Mouse (Mus musculus) right cerebral cortex, postnatal 4 days (tissue): ENCODE measurements at regions not wholly inside any gene's neighbourhood (a gene's known extent, or its start where the extent isn't known, plus 50 kb on each side); places are given as distances from the start of the nearest gene placed in this dataset.
A peak's percentile ranks its signal among the peaks of the same experiment; 100 is the strongest.
"Not testable (repeated sequence)": the region's sequence is repeated elsewhere in the genome, so short reads cannot be mapped to it uniquely, and the experiment has no call there.

Source experiments
- DNase-seq: peaks from one replicate; pipeline ENCODE4 v3.0.0-alpha.2; 2022

DNA sequence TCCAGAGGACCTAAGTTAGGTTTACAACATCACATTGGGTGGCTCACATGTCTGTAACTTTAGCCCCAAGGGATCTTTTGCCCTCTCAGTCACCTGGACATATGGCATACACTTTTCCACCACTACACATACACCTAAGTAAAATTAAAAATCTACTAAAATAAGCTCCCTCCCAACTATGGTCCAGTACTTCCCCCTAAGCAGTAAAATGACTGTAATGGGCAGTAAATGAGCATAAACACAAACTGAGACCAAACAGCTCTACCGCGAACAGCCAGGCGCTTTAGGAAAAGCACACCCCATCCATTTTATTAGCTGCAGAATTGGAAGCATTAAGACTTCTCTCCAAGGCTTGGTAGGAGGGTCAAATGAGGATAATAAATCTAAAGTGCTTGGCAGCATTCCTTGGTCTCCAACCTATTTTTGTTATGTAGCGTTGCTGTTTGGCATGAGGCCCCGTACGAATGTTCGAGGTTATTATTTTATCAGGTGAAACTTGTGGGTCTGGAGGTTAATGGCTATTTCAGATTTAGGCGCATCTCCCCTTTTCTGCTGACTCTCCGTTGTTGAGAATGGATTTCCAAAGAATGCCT, 157.5 kb upstream of the Eif4g2 start:
- no peak for DNase-seq

DNA sequence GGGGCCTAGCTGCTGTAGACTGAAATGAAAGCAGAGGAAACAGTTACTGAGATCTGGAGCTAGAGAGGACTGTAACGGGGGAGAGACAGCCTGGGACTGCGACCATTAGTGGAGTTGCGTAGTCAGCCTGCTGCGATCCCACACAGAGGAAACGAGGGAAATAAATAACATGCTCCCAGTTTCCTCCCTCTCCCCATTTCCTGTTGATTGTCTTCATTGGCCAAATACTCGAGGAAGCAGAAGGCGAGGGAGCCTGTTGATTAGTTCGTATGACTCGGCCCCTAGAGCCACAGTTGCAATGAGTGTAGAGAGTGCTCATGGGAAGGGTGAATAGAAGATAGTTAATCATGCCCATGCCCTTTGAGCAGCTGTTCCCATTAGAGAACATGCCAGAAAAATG, 155.0 kb upstream of the Eif4g2 start:
- no peak for DNase-seq

DNA sequence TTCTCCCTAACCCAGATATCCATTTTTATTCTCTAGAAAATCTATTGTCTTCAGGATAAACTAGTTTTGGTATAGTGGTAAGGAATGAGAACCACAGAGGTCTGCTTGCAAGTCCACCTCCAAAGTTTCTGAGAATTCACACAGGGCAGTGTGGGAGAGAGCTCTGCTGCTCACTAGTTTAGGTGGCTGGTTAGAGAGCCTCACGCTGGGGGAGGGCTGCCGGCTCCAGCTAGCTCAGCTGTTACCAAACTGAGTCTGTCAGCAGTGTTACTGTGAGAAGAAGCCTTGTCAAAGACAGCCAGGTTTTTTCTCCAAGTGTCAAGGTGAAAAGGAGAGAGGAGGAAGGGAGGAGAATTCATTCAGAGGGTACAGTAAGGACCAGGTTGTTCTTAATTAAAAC, 147.8 kb upstream of the Eif4g2 start:
- DNase-seq: no peak

DNA sequence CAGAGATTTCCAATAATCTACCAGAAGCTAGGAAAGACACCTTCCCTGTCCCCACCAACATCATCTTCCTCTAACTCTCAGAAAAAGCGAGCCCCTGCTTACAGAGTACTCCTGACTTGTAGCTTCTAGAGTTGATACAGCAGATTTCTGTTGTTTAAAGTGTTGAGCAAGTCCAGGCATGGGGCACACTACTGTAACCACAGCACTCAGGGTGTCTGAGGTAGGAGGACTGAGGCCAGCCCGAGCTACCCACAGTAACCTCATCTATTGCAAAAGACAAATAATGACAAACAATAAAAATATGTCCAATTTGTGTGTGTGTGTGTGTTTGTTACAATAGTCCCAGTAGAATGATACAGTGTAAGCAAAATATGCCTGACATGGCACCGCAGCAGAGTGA, 144.3 kb upstream of the Eif4g2 start:
- no peak for DNase-seq

DNA sequence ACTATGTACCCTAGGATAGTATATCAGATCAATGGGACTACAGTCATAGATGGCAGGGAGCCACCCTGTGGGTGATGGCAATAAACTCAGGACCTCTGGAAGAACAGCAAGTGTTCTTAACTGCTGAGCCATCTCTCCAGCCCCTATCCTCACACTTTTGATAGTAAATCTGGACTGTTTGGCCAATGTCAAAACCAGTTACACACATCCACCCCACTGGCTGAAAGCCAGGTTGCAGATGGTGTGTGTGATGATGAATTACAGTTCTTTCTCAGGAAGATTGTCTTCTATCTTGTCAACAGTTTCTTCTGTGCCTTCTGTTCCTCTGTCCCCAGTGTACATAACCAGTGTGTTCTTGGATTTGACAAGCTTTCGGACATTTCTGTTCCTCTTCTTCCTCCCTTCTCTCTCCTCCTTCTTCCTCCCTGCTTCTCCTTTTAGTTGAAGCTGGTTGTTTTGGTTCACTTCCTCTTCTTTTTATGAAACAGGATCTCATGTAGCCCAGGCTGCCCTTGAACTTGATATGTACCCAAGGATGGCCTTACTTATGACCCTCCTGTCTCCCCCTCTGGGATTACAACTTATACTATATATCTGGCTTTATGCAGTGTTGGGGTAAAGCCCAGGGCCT, 143.3 kb upstream of the Eif4g2 start:
- DNase-seq: no peak

DNA sequence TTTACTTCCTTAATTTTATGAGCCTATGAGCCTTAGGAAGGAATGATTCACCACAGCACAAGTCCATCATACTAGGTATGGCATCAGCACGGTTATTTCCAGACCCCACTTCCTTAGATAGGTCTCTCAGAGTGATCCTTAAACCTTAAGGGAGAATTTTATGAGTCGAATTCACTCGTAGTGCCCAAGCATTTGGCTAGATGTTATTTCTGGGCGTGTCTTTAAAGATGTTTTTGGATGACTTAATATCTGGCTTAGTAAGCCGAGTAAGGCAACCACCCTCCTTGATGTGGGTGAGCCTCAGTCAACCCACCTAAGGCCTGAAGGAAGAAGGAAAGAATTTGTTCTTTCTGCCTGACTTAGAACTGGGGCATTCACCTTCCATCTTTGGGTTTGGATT, 132.8 kb upstream of the Eif4g2 start:
- DNase-seq: no peak

DNA sequence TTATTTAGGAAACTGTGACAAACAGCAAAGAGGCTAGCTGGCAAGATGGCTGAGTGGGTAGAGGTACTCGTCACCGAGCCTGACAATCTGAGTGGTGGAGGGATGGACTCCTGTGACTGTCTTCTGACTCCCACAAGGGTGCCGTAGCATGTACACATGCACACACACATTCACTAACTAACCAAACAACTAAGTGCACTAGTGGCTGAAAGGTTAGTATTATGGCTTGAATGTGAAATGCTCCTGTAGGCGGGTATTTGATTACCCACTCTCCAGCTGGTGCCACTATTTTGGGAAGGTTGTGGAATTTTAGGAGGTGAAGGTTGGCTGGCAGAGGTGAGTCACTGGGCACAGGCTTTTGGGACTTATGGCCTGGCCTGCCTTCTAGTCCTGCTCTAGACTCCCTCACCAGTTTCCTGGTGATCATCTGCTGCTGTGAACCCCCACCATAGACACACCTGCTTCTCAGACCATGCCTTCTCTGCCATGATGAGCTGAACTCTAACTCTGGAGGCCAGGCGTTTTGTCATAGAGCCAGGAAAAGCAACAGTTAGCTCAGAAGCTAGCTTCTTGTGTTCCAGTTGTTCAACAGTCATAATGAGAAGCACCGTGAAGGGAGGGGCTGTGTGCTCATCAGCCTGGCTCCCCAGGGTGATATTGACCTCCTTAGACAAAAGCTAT, 131.5 kb upstream of the Eif4g2 start:
- DNase-seq: no peak

DNA sequence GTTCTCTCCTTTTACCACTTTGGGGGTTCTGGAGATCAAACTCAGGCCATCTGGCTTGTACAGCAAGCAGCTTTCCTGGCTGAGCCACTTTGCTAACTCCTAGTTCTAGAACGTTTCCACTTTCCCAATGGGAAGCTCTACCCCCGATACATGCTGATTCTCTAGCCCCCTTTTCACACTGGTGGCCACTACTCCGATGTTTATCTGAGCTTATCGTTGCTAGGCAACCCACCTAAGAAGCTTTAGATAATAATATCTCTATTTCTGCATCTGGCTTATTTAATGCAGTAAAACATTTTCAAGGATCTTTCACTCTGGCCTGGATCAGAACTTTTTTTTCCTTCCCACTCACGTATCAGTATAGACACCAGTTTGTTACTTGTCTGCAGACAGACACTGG, 129.4 kb upstream of the Eif4g2 start:
- DNase-seq: no peak

DNA sequence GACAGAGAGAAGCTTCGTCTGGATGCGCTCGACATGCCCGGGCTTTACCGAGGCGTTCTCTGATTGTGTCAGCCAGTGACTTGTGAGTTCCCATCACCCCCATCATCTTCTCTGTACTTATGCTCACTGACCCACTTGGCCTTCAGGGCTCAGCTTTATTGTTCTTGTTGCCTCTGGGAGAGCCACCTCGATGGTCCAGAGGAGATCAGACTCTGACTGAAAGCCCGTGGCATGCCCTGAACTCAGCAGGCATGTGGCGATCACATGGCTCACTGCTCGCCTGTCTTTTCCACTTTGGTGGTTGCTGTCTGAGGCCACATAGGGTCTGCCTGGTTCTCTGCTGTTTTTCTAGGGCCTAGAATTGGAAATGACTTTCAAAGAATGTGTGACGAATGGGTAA, 128.8 kb upstream of the Eif4g2 start:
- DNase-seq: no peak

DNA sequence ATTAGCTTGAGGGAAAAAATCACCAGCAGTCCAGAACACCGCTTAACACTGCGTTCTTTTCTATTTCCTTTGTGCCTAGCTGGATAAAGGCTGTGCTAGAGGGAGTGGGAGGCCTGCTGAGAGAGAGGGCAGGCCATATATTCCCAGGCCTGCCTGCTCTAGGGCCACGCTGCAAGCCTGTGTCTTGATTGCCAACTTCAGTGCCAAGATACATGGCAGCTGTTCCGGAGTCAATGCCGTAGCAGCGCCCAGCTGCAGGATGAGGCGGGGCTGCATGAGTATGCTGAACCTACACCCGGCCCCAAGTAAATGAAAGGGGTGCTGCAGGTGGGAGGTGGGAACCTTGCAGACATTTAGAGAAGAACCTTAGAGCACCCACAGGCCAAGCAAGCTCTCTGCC, 127.5 kb upstream of the Eif4g2 start:
- no peak for DNase-seq

DNA sequence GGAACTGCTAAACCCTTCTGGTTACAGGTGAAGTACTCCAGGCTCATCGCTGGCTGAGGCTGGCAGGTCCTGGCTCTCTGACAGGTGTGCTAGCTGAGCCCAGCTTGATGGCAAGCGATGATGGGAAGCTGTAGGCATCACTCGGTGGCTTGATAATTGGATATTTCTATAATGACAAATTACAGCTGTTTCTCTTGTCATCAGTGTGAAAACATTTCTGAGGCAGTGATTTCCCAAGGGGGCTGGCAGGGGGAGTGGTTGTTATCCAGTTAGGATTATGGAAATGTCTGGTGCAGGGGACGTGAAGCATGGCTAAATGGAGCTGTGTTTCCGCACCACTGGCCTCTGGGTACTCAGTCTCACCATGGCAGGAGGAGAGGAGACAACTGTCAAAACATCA, 123.0 kb upstream of the Eif4g2 start:
- DNase-seq: no peak

DNA sequence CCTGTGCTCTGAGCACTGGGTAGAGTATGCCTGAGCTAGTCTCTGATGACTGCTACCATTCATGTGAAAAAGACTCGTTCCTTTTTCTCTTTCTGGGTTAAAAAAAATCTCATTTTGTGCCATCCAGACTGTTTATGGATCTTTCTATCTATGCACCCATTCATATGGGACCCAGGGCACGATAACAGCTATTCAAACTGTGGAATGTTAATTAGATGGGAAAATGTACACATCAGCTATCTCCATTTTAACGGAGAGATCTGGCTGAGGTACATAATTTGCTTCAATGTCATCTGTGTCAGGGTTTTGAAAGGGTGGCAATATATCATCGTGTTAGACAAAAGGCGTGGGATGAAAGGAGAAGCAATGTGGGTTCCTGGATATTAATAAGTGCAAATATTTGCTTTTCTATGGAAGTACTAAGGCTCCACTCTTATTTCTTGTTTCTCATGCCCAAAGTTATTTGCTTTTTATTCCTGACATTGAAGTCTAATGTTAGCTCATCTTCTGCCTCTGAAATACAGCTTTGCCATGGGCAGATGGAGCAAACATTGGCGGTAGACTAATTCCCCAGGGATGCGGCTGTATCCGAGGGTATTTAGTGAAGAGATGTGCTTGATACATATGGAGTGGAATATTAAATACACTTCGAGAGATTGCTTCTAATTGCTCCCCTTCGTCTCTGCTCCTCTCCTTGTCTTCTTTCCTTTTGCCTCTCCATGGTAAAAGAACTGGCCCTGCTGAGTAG, 116.0 kb upstream of the Eif4g2 start:
- DNase-seq: no peak

DNA sequence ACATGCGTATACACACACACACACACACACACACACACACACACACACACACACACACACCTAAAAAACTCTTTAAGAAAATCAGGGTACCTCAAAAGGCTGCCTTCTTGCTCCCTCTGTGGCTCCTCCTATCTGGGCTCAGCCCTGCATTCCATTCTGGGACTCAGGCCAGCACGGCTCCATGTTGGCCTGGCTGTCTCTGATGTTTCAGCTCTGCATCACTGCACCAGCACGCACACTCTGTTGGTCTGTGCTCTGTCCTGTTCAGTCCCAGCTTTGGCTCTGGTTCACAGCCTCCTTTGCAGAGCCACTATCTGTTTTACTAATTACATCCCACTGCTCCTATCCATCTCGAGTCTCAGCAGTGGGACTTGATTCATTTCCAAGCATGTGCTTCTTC, 108.8 kb upstream of the Eif4g2 start:
- DNase-seq: peak; percentile 40

DNA sequence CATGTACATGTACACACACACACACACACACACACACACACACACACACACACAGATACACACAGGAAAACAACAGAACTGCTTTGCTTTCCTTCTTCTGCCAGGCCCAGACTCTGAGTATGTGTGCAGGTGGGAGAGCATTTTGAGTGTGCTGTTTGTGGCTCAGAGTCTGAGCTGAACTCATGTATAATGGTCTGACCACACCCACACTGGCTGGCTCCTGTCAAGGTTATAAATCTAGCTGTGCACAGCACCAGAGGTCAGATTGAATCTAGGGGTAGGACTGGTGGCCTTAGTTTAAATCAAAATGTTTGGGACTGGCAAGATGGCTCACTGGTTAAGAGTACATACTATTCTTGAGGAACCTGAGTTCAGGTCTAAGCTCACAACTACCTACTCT, 108.4 kb upstream of the Eif4g2 start:
- DNase-seq: no peak

DNA sequence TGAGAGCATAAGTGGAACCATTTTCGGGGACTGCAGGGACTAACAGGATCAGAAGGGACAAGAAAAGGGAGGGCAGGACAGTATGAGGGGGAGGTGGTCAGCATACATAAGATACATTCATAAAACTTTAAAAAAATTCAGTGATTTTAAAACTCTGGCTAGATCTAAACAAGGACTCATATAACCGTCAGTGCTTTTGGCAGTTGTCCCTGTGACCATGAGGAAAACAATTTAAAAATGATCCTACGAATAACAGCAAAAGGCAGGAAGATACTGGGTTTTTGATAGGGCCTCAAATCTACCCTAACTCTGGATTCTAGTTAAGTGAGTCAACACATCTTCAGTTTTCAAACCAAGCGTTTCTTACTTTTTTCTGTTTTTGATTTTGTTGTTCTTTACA, 106.9 kb upstream of the Eif4g2 start:
- no peak for DNase-seq

DNA sequence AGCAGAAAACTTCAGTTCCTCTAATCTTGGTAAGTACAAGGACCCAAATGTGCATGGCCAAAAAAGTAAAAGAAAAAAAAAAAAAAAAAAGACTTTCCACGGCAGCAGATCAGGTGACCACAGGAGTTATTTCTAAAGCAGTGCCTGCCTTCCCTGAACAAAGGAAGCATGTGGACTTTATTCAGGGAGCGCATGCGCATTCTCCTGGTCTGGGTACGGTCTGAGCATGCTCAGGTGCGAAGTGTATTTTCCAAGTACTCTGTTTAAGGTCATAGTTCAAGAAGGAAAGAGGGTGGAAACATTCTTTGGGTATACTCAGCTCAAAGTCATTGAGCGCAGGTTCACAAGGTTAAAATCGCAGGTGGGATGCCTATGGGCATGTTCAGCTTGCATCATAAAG, 103.1 kb upstream of the Eif4g2 start:
- no peak for DNase-seq

DNA sequence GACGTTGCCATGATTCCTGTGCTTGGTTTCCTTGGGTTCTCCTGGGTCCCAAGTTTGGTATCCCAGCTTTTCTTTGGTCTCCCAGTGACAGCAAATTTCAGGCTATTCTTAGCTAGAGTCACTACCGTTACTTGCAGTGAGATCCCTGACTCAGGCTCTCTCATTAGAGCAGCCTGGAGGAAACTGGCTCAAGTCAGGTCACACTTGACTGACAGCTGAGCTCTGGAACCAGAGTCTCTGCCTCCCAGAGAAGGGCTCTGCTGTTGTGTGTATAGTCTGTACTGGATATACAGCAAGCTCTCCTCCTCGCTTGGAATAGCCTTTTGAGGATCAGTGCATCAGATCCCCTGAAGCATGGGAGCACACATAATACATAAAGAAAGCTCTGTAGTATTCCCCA, 100.7 kb upstream of the Eif4g2 start:
- no peak for DNase-seq

DNA sequence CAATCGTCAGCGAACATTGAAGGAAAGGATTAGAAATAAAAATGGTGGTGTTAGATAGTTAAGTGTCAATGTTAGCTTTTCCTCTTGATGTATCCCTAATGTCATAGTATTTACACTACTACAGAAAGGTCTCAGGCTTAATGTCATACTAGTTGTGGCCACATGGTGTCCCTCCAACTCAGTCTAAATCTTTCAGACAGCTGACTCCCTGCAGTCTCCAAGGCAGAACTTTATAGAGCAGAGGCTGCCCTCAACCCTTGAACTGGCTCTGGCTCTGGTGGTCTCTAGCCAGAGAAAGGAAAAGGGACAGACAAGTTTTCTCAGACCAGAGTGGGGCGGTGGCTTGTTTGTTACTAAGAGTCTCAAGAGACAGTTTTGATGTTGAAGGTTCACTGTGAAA, 99.5 kb upstream of the Eif4g2 start:
- peak; percentile 65 for DNase-seq

DNA sequence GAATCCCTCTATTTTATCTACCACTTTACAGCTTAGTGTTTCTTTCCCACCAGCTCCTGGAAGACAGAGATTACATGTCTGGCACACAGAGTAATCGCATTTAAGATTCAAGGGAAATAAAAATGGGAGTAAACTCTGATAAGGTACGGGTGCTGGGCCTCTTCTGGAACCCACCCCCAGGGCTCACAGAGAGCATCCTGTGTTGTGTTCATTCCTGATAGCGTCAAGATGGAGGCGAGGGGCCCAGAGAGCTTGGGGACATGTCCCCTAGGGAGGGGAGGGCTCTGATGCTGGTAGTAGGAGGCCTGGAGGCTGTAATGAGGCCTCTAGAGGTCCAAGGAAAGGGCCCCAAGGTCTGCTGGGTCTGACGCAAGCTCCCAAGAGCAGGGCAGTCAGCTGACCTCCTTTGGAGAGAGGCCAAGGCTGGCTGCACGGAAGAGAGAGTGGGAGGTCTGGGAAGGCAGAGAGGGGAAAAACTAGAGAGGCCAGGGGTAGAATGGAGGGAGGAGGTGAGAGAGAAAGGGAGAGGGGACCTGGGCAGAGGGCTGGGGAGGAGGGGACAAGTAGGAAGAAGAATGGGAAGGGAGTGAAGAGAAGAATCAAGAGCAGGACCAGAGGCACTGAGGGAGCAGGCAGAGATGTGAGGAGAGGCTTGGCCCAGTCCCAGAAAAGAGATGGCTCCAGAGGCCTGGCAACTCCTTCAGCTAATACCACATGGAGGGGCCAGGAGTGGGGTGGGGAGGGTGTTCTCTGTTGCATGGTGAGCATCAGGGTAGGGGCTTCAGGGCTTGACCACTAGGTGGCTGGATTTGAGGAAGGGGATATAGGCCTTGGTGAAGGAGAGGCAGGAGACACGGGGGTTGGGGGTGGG, 96.8 kb upstream of the Eif4g2 start:
- DNase-seq: peak; percentile 16

DNA sequence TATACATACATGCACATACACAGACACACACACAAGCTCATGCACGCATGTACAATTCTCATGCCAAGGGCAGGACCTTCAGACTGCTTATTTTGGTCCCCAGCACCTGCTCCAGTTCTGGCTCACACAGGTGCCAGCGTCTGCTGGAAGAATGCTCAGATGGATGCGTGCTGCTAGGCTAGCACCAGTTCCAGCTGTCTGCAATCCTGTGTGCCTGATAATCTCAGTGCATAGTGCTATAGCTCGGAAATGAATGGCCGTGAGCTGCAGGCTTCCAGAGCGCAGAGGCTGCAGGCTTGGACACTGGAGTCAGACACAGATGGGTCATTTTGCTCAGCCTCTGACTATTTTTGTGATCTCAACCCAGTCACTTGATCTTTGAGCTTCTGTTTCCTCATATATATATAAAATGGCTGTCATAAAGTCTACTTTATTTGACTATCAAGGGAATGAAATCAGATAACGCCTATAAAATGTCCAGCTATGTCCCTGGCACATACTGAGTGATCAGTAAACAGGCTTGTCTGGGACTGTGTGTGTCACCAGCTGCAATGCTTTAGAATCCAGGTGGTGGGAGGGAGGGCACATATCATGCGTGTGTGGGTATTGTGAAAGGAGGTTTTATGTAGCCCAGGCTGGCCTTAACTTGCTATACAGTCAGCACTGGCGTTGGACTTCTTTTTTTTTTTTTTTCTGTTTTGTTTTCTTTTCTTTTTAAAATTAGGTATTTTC, 91.7 kb upstream of the Eif4g2 start:
- DNase-seq: no peak

DNA sequence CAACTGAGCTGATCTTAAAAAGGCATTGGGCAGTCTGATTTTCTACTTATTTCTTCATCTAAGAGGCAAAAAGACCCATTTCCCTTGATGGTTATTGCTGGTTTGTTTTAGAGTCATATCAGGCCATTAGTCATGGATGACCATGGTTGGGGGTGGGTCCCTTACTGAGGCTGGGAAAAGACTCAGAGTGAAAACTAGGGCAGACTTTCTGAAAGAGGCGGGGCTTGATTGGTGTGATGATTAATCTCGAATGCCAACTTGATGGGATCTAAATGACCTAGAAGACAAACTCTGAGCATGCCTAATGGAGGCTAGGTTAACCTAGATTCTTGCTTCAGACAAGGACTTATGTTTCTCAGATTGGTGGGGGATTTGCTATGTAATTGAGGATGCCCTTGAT, 89.2 kb upstream of the Eif4g2 start:
- no peak for DNase-seq

DNA sequence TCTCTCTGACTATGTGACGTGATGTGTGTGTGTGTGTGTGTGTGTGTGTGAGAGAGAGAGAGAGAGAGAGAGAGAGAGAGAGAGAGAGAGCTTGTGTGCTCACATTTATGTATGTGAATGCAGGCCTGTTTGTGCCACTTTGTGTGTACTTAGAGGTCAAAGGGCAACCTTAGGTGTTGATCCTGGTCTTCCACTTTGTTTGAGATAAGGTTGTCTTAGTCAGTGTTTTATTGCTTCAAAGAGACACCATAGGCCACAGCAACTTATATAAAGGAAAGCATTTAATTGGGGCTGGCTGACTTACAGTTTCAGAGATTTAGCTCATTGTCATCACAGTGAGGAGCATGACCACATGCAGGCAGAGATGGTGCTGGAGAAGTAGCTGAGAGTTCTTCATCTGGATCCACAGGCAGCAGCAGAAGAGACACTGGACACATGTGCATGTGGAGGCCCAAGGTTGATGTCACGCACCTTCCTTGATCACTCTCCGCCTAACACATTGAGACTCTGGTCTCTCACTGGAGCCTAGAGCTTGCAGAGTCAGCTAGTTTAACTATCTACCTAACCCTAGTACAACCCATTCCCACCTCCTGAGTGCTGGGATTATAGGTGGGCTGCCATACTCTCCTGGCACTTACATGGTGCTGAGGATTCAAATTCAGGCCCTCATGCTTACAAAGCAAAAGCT, 85.9 kb upstream of the Eif4g2 start:
- not testable (repeated sequence) for DNase-seq
